Mouse (Mus musculus) adrenal gland, adult 18-20 months (tissue): ENCODE measurements around the gene Rhox3f. TPM values are rescaled to one million over a fixed set of nuclear protein-coding genes. Genes with fewer than 3 reads are reported as not detected.
"Not testable (repeated sequence)": the region's sequence is repeated elsewhere in the genome, so short reads cannot be mapped to it uniquely, and the experiment has no call there.

Experiments
- DNase-seq, 2 experiments: peaks; one replicate each; pipeline ENCODE4 v3.0.0; 2021 to 2022; ENCODE audit warnings: low spot score in 2 of 2
- long read RNA-seq, 2 experiments: library from polyadenylated mRNA; stranded (forward); transcript quantifications; one replicate each; pipeline ENCODE4 v2.0.0; 2021
- total RNA-seq, 2 experiments: library from RNA; stranded (reverse); gene quantifications; 1 replicate in 1 of 2; 2 replicates in 1 of 2; pipeline ENCODE4 v1.2.3; 2021

Rhox3f gene
- total RNA-seq = not detected
- long read RNA-seq, experiment 1 = 0 reads
- long read RNA-seq, experiment 2 = 0 reads

DNA sequence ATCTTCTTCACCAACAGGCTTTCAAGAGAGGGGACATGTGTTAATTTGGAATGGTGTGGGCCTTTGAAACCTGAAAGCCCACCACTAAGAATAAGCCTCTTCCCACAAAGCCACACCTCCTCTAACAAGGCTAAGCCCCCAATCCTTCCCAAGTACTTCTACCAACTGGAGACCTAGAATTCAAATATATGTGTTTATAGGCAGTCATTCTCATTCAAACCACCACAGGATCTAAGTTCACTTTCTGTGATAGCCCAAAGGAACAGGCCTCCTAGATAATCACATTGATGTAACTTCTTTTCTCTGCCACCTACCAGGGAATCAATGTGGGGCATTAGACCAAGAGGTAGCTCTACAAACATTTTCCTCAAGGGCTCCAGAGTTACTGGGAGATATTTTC is at the start of gene Rhox3f:
TSS of gene Rhox3f (plus strand) at position 301 of the 400 bp plus-strand sequence.
- DNase-seq = not testable (repeated sequence)

DNA sequence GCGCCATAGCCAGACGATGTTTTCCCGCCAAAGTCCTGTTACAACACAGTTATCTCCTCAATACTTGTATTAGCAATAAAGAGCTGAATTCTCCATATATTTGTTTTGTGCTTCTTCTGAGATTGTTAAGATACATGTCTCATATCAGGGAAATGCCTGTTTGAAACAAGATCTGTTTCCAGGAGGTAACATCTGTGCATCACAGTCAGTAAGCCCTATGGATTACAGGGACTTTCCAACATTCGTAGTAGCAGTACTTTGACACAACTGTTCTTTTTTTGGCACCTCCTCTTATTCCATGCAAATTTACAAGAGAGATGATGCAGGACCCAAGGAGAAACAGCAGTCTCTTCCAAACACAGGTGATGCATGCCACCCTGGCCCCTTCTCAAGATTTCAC is 39.1 kb upstream of the Rhox3f start, which contains the start of gene Rhox3e:
TSS of gene Rhox3e (plus strand) at position 301 of the 400 bp plus-strand sequence.
- not testable (repeated sequence) for DNase-seq

DNA sequence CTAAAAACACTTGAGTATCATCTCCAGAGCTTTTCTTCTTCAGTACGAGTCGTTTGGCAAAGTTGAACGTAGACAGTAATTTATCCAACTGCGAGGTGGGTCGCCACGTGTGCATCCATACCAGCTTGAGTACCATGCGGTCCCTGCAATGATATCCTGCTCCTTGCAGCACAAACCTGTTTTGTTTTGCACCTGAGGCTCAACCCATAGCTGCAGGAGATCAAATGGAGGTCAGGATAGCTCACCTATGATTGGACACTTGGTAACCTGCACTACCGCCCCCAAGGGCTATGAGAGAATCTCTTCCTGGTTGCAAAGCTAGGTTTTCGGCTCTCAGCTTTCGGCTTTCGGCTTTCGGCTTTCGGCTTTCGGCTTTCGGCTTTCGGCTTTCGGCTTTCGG is 23.7 kb upstream of the Rhox3f start, which contains the start of gene Rhox4e:
TSS of gene Rhox4e (plus strand) at position 301 of the 400 bp plus-strand sequence.
- not testable (repeated sequence) for DNase-seq

DNA sequence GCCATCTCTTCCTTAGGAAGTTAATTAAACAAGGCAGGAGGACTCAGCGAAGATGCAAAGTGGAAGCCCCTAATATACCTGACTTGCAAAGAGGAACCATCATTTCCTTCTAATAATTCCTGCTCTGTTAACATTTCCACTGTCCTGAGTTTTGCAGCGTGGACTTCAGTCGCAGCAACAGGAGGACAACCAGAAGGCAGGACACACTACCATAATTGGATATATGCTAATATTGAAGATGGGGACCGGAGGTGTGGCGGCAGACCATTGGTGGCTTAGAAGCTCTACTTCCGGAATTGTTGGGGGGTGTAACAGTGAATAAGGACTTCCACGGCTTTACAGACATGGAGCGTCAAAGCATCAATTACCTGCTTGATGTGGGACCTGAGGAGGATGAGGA is 9.7 kb upstream of the Rhox3f start, which contains the start of gene Rhox2f:
TSS of gene Rhox2f (plus strand) at position 301 of the 400 bp plus-strand sequence.
- not testable (repeated sequence) for DNase-seq

DNA sequence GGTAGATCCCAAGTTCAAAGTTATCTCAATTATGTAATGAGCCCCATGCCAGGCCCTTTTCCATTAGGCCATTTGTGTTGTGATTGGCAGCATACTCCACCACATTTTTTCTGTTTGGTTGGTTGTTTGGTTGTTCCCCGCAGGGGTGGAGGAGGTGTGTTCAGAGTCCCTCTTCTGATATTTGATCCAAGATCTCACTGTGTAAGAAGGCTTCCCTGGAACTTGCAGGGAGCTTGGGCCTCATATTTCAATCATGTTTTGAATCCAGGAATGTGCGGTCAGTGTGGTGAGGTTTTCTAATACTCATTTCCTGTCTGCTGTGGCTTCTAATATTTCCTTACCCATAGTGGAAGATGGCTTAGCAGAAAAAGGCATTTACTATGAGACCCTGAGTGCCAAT is 8.2 kb upstream of the Rhox3f start:
- not testable (repeated sequence) for DNase-seq

DNA sequence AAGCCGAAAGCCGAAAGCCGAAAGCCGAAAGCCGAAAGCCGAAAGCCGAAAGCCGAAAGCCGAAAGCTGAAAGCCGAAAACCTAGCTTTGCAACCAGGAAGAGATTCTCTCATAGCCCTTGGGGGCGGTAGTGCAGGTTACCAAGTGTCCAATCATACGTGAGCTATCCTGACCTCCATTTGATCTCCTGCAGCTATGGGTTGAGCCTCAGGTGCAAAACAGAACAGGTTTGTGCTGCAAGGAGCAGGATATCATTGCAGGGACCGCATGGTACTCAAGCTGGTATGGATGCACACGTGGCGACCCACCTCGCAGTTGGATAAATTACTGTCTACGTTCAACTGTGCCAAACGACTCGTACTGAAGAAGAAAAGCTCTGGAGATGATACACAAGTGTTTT is 26.8 kb downstream of the Rhox3f start, which contains the start of gene Rhox4f:
TSS of gene Rhox4f (minus strand) at position 101 of the 400 bp plus-strand sequence.
- DNase-seq = not testable (repeated sequence)

DNA sequence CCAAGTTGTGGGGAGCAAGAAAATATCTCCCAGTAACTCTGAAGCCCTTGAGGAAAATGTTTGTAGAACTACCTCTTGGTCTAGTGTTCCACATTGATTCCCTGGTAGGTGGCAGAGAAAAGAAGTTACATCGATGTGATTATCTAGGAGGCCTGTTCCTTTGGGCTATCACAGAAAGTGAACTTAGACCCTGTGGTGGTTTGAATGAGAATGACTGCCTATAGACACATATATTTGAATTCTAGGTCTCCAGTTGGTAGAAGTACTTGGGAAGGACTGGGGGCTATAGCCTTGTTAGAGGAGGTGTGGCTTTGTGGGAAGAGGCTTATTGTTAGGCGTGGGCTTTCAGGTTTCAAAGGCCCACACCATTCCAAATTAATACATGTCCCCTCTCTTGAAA is 47.7 kb downstream of the Rhox3f start, which contains the start of gene Rhox3g:
TSS of gene Rhox3g (minus strand) at position 101 of the 400 bp plus-strand sequence.
- DNase-seq = not testable (repeated sequence)

Other genes starting within 250 kb of the Rhox3f start
- not detected for gene Rhox3a2, start 201.0 kb upstream of the Rhox3f start, total RNA-seq
- not detected for gene Rhox4a2, start 190.1 kb upstream of the Rhox3f start, total RNA-seq
- not detected for gene Rhox2b, start 168.9 kb upstream of the Rhox3f start, total RNA-seq
- gene Rhox4b, start 148.5 kb upstream of the Rhox3f start, total RNA-seq = not detected
- gene Rhox2c, start 127.3 kb upstream of the Rhox3f start, total RNA-seq = not detected
- gene Rhox3c, start 122.4 kb upstream of the Rhox3f start, total RNA-seq = not detected
- not detected for gene Rhox4c, start 100.7 kb upstream of the Rhox3f start, total RNA-seq
- gene Rhox2d, start 87.6 kb upstream of the Rhox3f start, total RNA-seq = not detected
- not detected for gene Rhox4d, start 66.6 kb upstream of the Rhox3f start, total RNA-seq
- not detected for gene Rhox2e, start 50.5 kb upstream of the Rhox3f start, total RNA-seq
- not detected for gene Rhox3e, start 39.0 kb upstream of the Rhox3f start, total RNA-seq
- gene Rhox4e, start 23.6 kb upstream of the Rhox3f start, total RNA-seq = not detected
- not detected for gene Rhox2f, start 9.6 kb upstream of the Rhox3f start, total RNA-seq
- gene Rhox4f, start 26.7 kb downstream of the Rhox3f start, total RNA-seq = not detected
- gene Rhox3g, start 47.6 kb downstream of the Rhox3f start, total RNA-seq = not detected
- gene Rhox2g, start 62.5 kb downstream of the Rhox3f start, total RNA-seq = not detected
- gene Rhox4g, start 70.3 kb downstream of the Rhox3f start, total RNA-seq = not detected
- gene Rhox3h, start 87.8 kb downstream of the Rhox3f start, total RNA-seq = not detected
- not detected for gene Rhox2h, start 92.3 kb downstream of the Rhox3f start, total RNA-seq
- not detected for gene Rhox5, start 223.8 kb downstream of the Rhox3f start, total RNA-seq
- gene Rhox6, start 245.9 kb downstream of the Rhox3f start, total RNA-seq = not detected